Mouse (Mus musculus): Measurements from ENCODE around the gene Mfap4.
A peak's percentile ranks its signal among the peaks of the same experiment; 100 is the strongest.

Mfap4 gene

GRCm38 (mm10) chr11:61481239-61482090, 3.8 kb upstream of the Mfap4 start:
- DNase-seq (ENCODE audit: low read depth), result no peak

- DNase-seq (ENCODE audit: low read depth), result peak; percentile 66
Observed at GRCm38 (mm10) chr11:61483226-61483845, 1.9 kb upstream of the Mfap4 start.

- DNase-seq (ENCODE audit: low read depth), result no peak
Observed at GRCm38 (mm10) chr11:61484256-61484612, 997 bp upstream of the Mfap4 start.

- no peak for DNase-seq (ENCODE audit: low read depth)
Observed at GRCm38 (mm10) chr11:61485541-61486457, 568 bp downstream of the Mfap4 start.

- DNase-seq (ENCODE audit: low read depth), result no peak
Observed at GRCm38 (mm10) chr11:61486458-61487219, 1.4 kb downstream of the Mfap4 start.

GRCm38 (mm10) chr11:61487401-61487800, 2.2 kb downstream of the Mfap4 start:
- DNase-seq (ENCODE audit: low read depth), result peak; percentile 76

- no peak for DNase-seq (ENCODE audit: low read depth)
Observed at GRCm38 (mm10) chr11:61487936-61488335, 2.7 kb downstream of the Mfap4 start.

- DNase-seq (ENCODE audit: low read depth), result no peak
Observed at GRCm38 (mm10) chr11:61489085-61489484, 3.9 kb downstream of the Mfap4 start.

- DNase-seq (ENCODE audit: low read depth), result no peak
Observed at GRCm38 (mm10) chr11:61489874-61490273, 4.6 kb downstream of the Mfap4 start.

GRCm38 (mm10) chr11:61490944-61491520, 5.8 kb downstream of the Mfap4 start:
- DNase-seq (ENCODE audit: low read depth), result no peak

GRCm38 (mm10) chr11:61492749-61493401, 7.6 kb downstream of the Mfap4 start:
- DNase-seq (ENCODE audit: low read depth), result no peak

GRCm38 (mm10) chr11:61493525-61494128, 8.4 kb downstream of the Mfap4 start:
- peak; percentile 49 for DNase-seq (ENCODE audit: low read depth)

- peak; percentile 100 for DNase-seq (ENCODE audit: low read depth)
Observed at GRCm38 (mm10) chr11:61494129-61494997, 9.1 kb downstream of the Mfap4 start, which contains the start of gene Mapk7. TSS of gene Mapk7 (minus strand) at chr11:61494406.

- no peak for DNase-seq (ENCODE audit: low read depth)
Observed at GRCm38 (mm10) chr11:61495528-61495927, 10.3 kb downstream of the Mfap4 start.

- no peak for DNase-seq (ENCODE audit: low read depth)
Observed at GRCm38 (mm10) chr11:61497490-61497889, 12.3 kb downstream of the Mfap4 start.

- DNase-seq (ENCODE audit: low read depth), result no peak
Observed at GRCm38 (mm10) chr11:61498736-61499504, 13.7 kb downstream of the Mfap4 start.

- no peak for DNase-seq (ENCODE audit: low read depth)
Observed at GRCm38 (mm10) chr11:61503933-61504332, 18.7 kb downstream of the Mfap4 start.

- DNase-seq (ENCODE audit: low read depth), result peak; percentile 98
Observed at GRCm38 (mm10) chr11:61504713-61505257, 19.6 kb downstream of the Mfap4 start, which contains the start of gene B9d1. TSS of gene B9d1 (plus strand) at chr11:61505144.
